Mouse (Mus musculus) gastrocnemius, postnatal 14 days (tissue): Measurements from ENCODE around the gene Leng1. TPM values are rescaled to one million over a fixed set of nuclear protein-coding genes. Genes with fewer than 3 reads are reported as not detected.
"Not testable (repeated sequence)": the region's sequence is repeated elsewhere in the genome, so short reads cannot be mapped to it uniquely, and the experiment has no call there.

Experiments used
- DNase-seq: peaks from one replicate; pipeline ENCODE4 v3.0.0; 2021; ENCODE audit warnings: mixed read lengths
- intact Hi-C: fragments of 180-260 bp; cut with DNase I; formaldehyde crosslinking; loops from one replicate; pipeline ENCODE4 v1.15.1; 2025; ENCODE audit warnings: low total_unique reads
- long read RNA-seq, 2 experiments: library from polyadenylated mRNA; stranded (forward); transcript quantifications; one replicate each; pipeline ENCODE4 v2.0.0; 2021
- total RNA-seq, 2 experiments: library from RNA; stranded (reverse); gene quantifications; 2 replicates each; pipeline ENCODE4 v1.2.3; 2021

Leng1 gene
- total RNA-seq: 1 to 10 TPM; 4.8 to 5.6 TPM
- long read RNA-seq, experiment 1, transcript Leng1-201 (4 exons, 2,222 nt): major isoform, 10 of 10 reads
- long read RNA-seq, experiment 1, partial matches to known transcripts: 0 of 10 reads
- long read RNA-seq, experiment 1, other reads (novel, unspliced or antisense): 0 of 10 reads
- long read RNA-seq, experiment 2, transcript Leng1-201 (4 exons, 2,222 nt): major isoform, 10 of 11 reads
- long read RNA-seq, experiment 2, partial matches to known transcripts: 0 of 11 reads
- long read RNA-seq, experiment 2, other reads (novel, unspliced or antisense): 1 of 11 reads

DNA sequence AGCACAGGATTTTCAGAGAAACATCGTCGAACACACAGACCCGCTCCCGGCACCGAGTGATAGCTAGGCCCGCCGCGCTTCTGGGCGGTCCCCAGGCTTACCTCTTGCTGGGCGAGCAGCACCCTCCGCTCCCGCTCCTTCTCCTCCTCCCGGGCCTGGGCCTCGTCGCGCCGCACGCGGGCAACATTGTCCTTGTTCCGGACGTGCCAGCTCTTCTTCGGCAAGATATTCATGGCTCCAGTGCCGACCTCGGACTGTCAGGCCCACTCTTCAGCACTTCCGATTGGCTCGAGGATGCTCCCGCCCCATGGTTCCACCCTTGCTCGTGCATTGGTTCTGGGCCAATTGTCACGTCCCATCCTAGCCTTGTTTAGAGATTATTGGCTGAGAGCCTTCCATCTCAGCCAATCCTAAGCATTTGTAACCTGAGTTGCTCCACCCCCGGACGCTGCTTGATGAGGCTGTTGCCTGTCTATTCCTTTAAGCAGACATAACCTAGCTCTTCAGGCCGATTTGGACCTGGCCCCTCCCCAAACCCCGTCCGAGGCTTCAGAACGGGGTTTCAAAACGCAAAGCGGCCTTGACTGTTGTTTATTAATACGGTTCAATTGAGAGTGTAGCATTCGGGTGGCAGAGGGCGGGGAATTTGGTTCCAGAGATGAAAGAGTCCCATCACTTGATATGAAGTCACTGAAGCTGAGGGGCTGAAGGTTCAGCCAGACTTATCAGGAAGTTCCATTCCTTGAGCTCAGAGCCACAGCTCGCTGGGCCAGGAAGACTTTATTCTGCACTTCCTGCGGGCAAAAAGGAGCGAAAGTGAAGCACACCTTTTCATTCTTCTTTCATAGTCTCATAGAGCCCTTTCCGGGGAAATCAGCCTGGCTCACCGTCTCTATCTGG lies at the start of gene Leng1:
Gene Leng1 (minus strand): TSS at position 626 of the 900 bp plus-strand sequence.
- intact Hi-C loops: no loop called here

DNA sequence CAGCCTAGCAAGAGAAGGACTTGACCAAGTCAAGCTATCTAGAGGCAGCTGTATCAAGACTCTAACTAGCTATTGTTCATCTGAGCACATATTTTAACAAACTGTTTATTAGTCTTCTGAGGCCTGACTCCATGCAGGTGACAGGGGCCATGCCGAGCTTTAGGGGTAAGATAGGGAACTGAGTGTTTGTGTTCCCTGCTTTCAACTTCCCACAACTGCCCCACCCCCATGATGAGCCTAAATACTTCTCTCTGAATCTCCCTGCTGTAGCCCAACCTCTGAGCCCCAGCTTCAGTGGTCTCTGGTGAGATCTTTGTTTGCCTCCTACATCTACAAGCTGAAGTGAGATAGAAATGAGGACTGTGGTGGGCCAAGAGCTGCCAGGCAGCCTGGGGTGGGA lies 49.6 kb upstream of the Leng1 start:
- DNase-seq: no peak
- intact Hi-C loops: no loop called here

More for the DNA sequence above, at the start of gene Leng1:
- peak; percentile 97 for DNase-seq

- DNase-seq: no peak
- intact Hi-C loops: no loop called here
Observed at GRCm38 (mm10) chr7:3712264-3712942, 46.8 kb upstream of the Leng1 start.

DNA sequence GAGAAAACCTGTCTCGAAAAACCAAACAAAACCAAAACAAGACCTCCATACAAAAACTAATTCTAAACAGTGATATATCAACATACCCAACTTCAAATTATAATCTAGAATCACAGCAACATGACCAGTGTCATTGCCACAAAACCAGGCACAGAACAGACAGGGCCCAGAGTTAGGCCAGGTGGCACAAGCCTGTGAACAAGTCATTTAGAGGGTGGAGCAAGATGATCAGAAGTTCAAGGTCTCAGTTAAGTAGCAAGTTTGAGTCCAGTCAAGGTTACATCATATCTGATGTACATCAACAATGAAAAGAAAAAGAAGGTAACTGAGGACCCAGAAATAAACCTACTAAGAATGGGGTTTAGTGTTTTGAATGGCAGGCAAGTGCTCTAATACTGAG lies 43.4 kb upstream of the Leng1 start:
- intact Hi-C loops: no loop called here
- DNase-seq: no peak

DNA sequence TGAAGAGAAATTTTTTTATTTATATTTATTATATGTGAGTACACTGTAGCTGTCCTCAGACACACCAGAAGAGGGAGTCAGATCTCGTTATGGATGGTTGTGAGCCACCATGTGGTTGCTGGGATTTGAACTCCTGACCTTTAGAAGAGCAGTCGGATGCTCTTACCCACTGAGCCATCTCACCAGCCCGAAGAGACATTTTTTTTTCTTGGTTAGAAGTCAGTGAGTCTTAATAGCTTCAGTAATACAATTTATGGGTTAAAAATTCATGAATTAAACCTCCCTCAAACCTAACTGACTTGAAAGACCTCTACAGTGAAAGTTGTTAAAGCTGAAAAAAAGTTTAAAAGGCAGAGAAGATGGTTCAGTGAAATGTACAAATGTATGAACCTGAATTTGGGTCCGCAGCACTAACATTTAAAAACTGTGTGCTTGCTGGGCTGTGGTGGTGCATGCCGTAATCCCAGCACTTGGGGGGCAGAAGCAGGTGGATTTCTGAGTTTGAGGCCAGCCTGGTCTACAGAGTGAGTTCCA lies 42.9 kb upstream of the Leng1 start:
- intact Hi-C loops, DNase-seq: not testable (repeated sequence)

- DNase-seq: no peak
- intact Hi-C loops: no loop called here
Observed at GRCm38 (mm10) chr7:3707568-3708413, 42.2 kb upstream of the Leng1 start.

- no peak for DNase-seq
- intact Hi-C loops: no loop called here
Observed at GRCm38 (mm10) chr7:3707027-3707426, 41.4 kb upstream of the Leng1 start.

GRCm38 (mm10) chr7:3706343-3706934 lies 40.8 kb upstream of the Leng1 start:
- intact Hi-C loops: no loop called here
- no peak for DNase-seq

DNA sequence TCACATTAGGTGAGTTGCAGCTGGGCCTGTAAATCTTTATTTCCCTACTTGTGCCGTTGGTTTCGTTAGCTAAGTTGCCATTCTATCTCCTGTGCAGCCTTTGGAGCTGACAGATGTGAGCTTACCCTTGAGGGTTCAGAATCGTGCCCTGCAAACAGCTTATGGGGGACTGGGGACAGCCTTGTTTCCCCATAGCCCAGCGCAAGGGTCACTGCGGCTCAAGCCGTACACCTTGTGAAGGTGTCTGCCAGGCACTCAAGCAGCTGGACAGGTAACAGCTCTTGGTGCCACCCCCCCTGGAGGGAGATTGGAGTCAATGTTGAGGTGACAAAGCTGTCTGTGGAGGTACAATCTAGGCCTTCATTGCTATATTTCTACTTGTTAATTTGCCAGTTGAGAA lies 40.3 kb upstream of the Leng1 start:
- intact Hi-C loops: no loop called here
- no peak for DNase-seq

- DNase-seq, intact Hi-C loops: not testable (repeated sequence)
Observed at GRCm38 (mm10) chr7:3705461-3705860, 39.8 kb upstream of the Leng1 start.

GRCm38 (mm10) chr7:3704475-3704874 lies 38.8 kb upstream of the Leng1 start:
- no peak for DNase-seq
- intact Hi-C loops: no loop called here

DNA sequence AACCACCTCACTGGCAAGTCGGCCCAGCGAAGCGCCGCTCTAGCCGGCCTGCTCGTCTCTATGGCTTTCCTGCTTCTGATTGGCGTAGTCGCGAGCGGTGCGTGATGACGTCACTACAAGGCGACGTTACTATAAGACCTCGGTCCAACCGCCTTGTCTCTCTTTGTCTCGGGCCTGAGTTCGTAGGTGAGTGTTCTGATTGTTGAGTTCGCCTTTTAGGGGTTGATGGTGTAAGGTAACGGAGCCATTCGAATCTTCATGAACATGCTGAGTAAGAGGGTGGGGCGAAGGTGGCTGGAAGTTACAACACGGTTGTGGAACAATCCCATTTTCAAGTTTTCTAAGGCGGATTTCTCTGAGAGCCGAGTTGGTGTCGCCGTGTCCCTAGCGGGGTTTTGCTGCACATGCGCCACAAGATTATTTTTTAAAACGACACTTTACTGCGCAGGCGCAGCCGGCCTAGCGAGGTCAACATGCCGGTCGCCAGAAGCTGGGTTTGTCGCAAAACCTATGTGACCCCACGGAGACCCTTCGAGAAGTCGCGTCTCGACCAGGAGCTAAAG lies 38.3 kb upstream of the Leng1 start, which contains the start of gene Rps9:
Gene Rps9 (plus strand): TSS at position 115 of the 563 bp plus-strand sequence.
- DNase-seq: peak; percentile 94
- intact Hi-C loops: no loop called here

GRCm38 (mm10) chr7:3703148-3703878 lies 37.7 kb upstream of the Leng1 start:
- no peak for DNase-seq
- intact Hi-C loops: no loop called here

DNA sequence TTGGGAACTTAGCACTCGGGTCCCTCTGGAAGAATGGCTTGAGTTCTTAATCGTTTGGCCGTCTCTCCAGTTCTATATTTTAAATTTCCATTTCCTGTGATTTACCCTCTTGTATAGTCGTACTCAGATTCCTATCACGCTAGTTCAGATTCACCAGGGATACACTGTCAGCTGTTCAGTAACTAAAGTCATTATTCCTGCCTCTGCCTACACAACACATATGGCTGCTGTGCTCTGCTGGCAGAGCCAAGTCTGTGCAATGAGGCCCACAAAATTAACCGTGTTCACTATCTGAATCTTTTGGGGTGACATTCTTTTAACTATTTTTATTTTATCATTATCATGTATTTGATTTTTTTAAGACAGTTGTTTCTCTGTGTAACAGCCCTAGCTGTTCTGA lies 32.8 kb upstream of the Leng1 start:
- DNase-seq: no peak
- intact Hi-C loops: no loop called here

DNA sequence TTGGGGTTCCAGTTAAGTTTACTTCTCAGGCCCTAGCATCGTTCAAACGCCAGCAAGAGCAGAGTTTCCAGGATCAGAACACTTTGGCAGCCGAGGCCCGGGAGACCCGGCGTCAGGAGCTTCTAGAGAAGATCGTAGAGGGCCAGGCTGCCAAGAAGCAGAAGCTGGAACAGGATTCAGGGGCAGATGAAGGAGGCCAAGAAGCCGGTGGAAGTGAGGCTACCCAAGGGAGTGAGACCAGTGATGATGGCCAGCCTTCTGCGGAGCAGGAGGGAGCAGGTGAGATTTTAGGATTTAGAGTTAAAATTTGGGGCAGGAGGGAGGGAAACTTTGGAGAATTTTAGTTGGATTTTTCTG lies 29.3 kb upstream of the Leng1 start:
- DNase-seq, intact Hi-C loops: not testable (repeated sequence)

DNA sequence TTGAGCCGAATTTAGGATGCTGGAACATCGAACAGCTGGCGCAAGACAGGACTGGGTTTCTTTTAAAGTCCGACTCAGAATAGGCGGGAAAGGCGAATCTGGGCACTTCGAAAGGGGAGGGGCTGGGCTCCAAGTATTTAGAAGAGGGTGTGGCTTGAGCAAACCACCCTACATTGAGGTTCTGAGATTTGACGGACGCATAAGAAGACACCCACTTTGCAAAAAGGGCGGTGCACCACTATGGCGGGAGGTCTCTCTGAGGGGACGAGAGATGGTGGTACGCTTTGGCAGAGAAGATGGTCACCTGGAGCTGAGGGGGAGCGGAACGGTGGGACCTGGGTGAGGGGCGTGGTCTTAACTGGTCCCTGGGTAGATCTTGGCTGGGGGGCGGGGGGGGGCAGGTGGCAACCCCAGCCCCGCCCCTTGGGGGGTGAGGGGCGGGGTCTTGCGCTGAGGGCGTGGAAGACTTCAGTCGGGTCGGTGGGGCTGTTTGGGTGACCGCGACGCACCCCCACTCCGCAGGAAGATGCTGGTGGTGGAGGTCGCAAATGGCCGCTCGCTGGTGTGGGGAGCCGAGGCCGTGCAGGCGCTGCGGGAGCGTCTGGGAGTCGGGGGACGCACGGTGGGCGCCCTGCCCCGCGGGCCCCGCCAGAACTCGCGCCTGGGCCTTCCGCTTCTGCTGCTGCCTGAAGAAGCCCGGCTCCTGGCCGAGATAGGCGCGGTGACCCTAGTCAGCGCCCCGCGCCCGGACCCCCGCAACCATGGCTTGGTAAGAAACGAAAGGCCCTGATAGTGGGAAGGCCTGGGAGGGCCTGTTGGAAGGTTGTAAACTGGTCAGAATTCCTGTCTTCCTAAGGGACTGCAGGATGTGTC lies 28.7 kb upstream of the Leng1 start:
- DNase-seq: peak; percentile 73
- intact Hi-C loops: no loop called here

- DNase-seq: no peak
- intact Hi-C loops: no loop called here
Observed at GRCm38 (mm10) chr7:3693809-3694075, 28.1 kb upstream of the Leng1 start.
